Mouse (Mus musculus) lung, embryonic 16.5 days (tissue): ENCODE measurements at regions not wholly inside any gene's neighbourhood (a gene's known extent, or its start where the extent isn't known, plus 50 kb on each side); places are given as distances from the start of the nearest gene placed in this dataset.

Experiments used
- ATAC-seq: fragments of 200-750 bp; cut with Nextera tagmentation; 2 replicates; pipeline ENCODE4 v1.8.0; 2017; ENCODE audit warnings: low read depth, mild to moderate bottlenecking, moderate library complexity
- H3K27ac ChIP-seq: fragments of 300-500 bp; sonication (generic); 2 replicates; pipeline ENCODE4 v1.5.1; 2014; ENCODE audit warnings: mild to moderate bottlenecking, control low read depth, low read length
- H3K27me3 ChIP-seq: fragments of 300-500 bp; sonication (generic); 2 replicates; pipeline ENCODE4 v1.6.1; 2014; ENCODE audit warnings: low read depth, low read length, mixed read lengths; ENCODE audit not compliant: control insufficient read depth, insufficient read depth
- H3K36me3 ChIP-seq: fragments of 300-500 bp; sonication (generic); 2 replicates; pipeline ENCODE4 v1.6.1; 2014; ENCODE audit warnings: low read length; ENCODE audit not compliant: control insufficient read depth, insufficient read depth
- H3K4me1 ChIP-seq: fragments of 300-500 bp; sonication (generic); replicated peaks from 2 replicates; pipeline ENCODE4 v1.6.1; 2014; ENCODE audit warnings: low read length, mixed read lengths; ENCODE audit not compliant: control insufficient read depth, insufficient read depth
- H3K4me2 ChIP-seq: fragments of 300-500 bp; sonication (generic); 2 replicates; pipeline ENCODE4 v1.6.1; 2014; ENCODE audit warnings: low read depth, low read length, control low read depth
- H3K4me3 ChIP-seq: fragments of 300-500 bp; sonication (generic); 2 replicates; pipeline ENCODE4 v1.5.1; 2014; ENCODE audit warnings: mild to moderate bottlenecking, low read length, control low read depth
- H3K9ac ChIP-seq: fragments of 300-500 bp; sonication (generic); 2 replicates; pipeline ENCODE4 v1.6.1; 2014; ENCODE audit warnings: low read length, control low read depth
- H3K9me3 ChIP-seq: fragments of 300-500 bp; sonication (generic); 2 replicates; pipeline ENCODE4 v1.6.1; 2016; ENCODE audit warnings: low read length; ENCODE audit not compliant: control insufficient read depth
- WGBS: fragments of 180-500 bp; shearing (Covaris S2); extraction: QIAGEN DNeasy Blood & Tissue Kit; methylation state at CpG from one replicate; pipeline ENCODE4 v1.1.7; 2014; 5-methylcytosine and 5-hydroxymethylcytosine counted together

DNA sequence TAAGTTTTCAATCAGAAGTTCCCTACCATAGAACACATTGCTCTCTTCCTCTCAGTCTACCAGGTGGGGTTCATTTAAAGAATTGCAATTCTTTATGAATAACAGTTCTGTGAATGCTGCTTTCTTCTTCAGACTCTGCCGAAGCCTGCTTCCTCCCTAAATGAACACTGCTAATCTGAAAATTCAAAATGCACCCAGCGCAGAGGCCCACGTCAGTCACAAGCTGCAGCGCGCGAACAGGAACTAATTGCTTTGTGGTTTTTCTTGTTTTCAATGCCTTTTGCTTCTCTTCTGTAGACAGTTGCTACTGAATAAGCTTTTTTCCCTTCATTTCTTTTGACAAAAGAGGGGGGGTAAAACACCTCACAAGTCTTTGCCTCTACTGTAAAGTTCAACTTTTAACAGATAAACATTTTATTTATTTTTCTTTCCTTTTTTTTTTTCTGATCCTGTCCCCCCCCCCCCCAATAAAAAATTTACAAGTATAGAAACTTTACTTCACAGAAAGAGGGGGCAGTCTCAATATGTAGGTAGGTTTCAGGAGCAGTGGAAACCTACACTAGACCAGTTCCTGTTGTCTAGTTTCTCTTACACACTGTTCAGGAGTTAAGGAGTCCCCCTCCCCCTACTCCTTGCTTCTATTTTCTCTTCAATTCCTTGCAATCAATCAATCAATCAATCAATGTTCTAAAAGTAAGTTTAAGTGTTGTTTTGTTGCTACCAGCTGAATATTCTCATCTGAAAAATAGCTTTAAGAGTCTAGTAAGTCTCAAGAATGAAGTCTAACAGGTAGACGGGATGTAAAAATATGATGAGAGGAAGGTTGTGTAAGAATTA lies 58.2 kb upstream of the Rgs1 start:
- Histone ChIP-seq H3K27ac (no peak overlapping the region), H3K9ac (no peak overlapping the region), H3K4me1 (no peaks in the 10 kb centered on the region), H3K36me3 (no peaks in the 10 kb centered on the region), H3K27me3 (no peaks in the 10 kb centered on the region), H3K4me2 (no peak overlapping the region), H3K9me3 (no peaks in the 10 kb centered on the region), H3K4me3 (no peak overlapping the region)
- 85% methylated on average over 7 of the region's 7 CpGs for WGBS
- no peak for ATAC-seq

DNA sequence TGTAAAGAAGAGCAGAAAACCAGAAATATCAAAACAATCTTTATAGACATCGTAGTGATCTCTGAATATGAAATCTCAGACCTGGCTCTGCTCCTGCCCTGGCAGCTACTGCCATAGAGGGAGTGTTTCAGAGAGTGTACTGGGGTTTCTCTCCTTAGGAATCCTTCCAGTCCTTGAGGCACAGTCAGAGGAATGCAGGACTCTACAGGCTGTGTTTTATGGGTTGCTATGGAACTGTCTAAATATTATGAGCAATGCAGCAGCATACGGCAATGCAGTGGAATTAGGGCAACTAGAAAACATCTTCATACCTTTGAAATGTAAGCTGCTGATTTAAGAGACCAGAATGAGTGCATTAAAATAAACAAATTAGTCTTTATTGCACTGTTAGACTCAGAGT lies 57.2 kb upstream of the Rgs1 start:
- Histone ChIP-seq H3K36me3 (no peaks in the 10 kb centered on the region), H3K9ac (no peak overlapping the region), H3K9me3 (no peaks in the 10 kb centered on the region), H3K27ac (no peak overlapping the region), H3K4me3 (no peak overlapping the region), H3K27me3 (no peaks in the 10 kb centered on the region), H3K4me2 (no peak overlapping the region), H3K4me1 (no peaks in the 10 kb centered on the region)
- 43% methylated on average over 2 of the region's 2 CpGs for WGBS
- no peak for ATAC-seq

DNA sequence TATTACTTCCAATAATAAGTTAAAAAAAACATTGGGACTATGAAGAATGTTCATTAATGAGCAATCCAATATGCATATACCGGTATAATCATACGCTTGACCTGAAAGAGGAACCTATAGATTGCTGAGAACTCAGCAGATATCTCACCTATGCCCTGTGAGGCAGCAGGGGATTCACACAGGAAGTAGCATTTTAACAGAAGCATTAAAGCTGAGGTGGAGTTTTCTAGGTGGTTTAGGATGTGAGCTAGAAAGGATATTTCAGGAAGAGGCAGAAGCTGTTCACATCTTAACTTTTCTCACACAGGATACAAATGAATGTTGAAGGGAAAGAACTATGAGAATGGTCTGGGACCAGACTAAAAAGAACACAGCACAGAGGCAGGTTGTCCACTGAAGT lies 51.6 kb upstream of the Rgs1 start:
- Histone ChIP-seq H3K9me3 (no peaks in the 10 kb centered on the region), H3K27me3 (no peaks in the 10 kb centered on the region), H3K4me2 (no peak overlapping the region), H3K27ac (no peak overlapping the region), H3K4me3 (no peak overlapping the region), H3K4me1 (no peaks in the 10 kb centered on the region), H3K9ac (no peak overlapping the region), H3K36me3 (no peaks in the 10 kb centered on the region)
- ATAC-seq = no peak
- WGBS = 89% methylated on average over 2 of the region's 2 CpGs
